Mouse (Mus musculus) ES-Bruce4 (cell line): ENCODE results near the gene Gse1.

ENCODE experiments used
- CTCF ChIP-seq: IDR thresholded peaks from one replicate; pipeline ENCODE4 v1.8.1; 2011; ENCODE audit warnings: low read depth, low read length
- EP300 ChIP-seq: IDR thresholded peaks from 2 replicates; pipeline ENCODE4 v1.6.1; 2011; ENCODE audit warnings: low read depth, low read length; ENCODE audit not compliant: insufficient read depth
- POLR2A ChIP-seq: IDR thresholded peaks from one replicate; pipeline ENCODE4 v1.8.1; 2011; ENCODE audit warnings: low read length; ENCODE audit not compliant: insufficient read depth

GRCm38 (mm10) chr8:120338678-120339077 is 110.4 kb downstream of the Gse1 start:
- no peak for TF ChIP-seq EP300
- no peak for TF ChIP-seq CTCF
- no peak for TF ChIP-seq POLR2A
